Mouse (Mus musculus) R1 (cell line): Measurements from ENCODE around the gene Zfp983.
"Not testable (repeated sequence)": the region's sequence is repeated elsewhere in the genome, so short reads cannot be mapped to it uniquely, and the experiment has no call there.

Experiments
- DNase-seq: peaks from one replicate; pipeline ENCODE4 v3.0.0-alpha.2; 2018; ENCODE audit warnings: low read depth, low spot score

The Zfp983 gene

DNA sequence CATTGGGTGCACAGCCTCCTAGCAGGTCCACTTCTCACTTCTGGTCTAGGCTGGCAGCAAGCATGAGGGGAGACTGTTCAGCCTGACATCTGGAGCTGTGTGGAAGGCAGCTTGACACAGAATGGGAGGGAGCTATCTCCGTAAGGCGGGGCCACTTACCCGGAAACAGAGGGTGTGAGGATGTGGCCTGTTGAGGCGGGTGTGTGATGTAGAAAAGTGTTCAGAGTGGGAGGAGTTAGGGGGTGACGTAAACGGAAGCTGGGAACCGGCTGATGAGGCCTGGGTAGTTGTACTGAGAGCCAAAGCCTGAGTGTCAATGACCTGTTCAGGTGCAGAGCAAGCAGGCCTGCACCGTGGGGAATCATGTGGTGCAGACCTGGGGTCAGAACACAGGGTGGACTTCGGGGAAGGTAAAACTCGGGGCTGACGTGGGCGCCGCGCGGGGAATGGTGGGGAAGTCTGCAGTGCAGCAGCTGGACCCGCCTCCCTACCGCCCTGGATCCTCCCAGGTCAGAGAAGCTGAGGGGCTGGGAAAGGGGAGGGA lies at the start of gene Zfp983:
Gene Zfp983 (plus strand): TSS at position 261 of the 544 bp plus-strand sequence.
- DNase-seq = peak; percentile 96

DNA sequence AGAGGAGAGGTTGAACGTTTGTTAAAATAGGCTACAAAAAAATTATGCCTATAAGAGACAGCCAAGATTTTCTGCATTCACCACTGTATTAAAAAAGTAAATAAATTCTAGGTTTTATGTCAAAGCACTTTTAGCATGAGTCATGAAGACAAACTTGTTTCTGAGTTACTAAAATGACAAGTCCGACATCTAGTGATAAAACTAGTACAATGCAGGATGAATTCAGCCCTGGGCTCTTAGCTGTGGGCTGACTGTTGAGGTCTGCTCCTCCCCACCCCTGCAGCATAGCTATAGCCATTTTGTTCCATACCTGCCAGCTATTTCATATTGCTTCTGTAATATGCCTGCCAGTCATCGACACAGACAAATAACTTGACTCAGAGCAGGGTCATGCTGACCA lies 34.1 kb upstream of the Zfp983 start:
- DNase-seq = peak; percentile 10

- DNase-seq = peak; percentile 33
Measured at GRCm38 (mm10) chr17:21617352-21617751, 33.1 kb upstream of the Zfp983 start.

DNA sequence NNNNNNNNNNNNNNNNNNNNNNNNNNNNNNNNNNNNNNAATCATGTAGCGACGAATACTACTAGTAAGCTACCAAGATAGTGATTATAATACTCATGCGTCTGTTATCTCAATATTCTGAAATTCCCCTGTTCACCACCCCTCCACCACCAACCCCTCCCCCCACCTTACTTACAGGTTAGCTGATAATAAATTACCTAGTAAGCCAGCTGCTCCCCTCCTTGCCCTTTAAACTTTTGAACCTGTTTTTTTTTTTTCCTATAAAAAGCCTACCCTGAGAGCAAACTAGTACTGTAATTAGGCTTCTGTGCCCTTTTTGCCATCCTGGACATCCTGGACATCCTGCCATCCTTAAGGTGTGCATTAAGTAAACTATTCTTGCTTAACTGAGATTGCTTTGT lies 26.8 kb upstream of the Zfp983 start:
- no peak for DNase-seq

DNA sequence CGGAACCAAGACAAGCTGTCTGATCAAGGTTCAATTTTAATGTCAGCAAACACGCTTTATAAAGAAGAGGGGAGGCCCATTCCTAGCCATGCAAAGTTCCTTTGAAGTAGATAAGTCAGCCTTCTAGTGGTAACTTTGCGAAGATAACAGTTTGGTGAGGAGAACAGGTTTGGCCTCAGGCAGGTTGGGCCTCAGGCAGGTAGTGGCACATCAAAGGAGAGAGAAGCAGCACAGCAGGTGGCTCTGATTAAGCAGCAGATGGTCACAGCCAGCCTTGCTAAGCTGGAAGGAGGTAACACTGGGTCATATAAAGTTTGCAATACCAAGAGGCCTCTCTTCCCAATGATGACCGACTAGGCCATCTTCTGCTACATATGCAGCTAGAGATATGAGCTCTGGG lies 14.7 kb upstream of the Zfp983 start:
- not testable (repeated sequence) for DNase-seq

- no peak for DNase-seq
Measured at GRCm38 (mm10) chr17:21648791-21649190, 1.6 kb upstream of the Zfp983 start.

- no peak for DNase-seq
Measured at GRCm38 (mm10) chr17:21649936-21650335, 488 bp upstream of the Zfp983 start.

GRCm38 (mm10) chr17:21678826-21679225 lies 28.4 kb downstream of the Zfp983 start:
- DNase-seq = not testable (repeated sequence)

- peak; percentile 97 for DNase-seq
Measured at GRCm38 (mm10) chr17:21679273-21680018, 29.0 kb downstream of the Zfp983 start.

- DNase-seq = not testable (repeated sequence)
Measured at GRCm38 (mm10) chr17:21680019-21680376, 29.6 kb downstream of the Zfp983 start.

DNA sequence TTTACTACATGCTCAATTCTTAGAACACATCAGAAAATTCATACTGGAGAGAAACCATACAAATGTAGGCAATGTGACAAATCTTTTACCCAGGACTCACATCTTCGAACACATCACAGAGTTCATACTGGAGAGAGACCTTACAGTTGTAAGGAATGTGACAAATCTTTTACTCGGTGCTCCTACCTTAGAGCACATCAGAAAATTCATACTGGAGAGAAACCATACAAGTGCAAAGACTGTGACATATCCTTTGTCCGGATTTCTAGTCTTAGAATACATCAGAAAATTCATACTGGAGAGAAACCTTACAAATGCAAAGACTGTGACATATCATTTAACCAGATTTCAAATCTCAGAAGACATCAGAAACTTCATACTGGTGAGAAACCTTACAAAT lies 41.1 kb downstream of the Zfp983 start, which contains the start of gene Gm10226:
Gene Gm10226 (plus strand): TSS at position 301 of the 400 bp plus-strand sequence.
- DNase-seq = no peak

DNA sequence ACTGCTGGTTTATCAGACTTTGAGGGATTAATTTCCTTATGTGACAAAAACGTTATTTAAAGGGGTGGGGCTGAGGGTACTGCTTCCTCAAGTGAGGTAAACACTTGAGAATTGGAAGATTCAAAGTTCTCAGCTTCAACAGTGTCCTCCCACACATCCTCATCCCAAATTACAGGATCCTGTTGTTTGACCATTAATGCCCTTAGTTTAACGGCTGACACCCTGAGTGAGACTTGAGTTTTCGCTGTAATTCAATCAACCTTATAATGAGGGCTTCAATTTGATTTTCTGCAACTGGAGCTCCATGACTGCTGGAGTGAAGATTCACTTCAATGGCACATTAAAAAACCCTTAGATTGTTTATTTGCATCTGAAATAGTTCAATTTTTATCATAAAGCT lies 42.9 kb downstream of the Zfp983 start:
- DNase-seq = no peak

- no peak for DNase-seq
Measured at GRCm38 (mm10) chr17:21696073-21696472, 45.6 kb downstream of the Zfp983 start.

- no peak for DNase-seq
Measured at GRCm38 (mm10) chr17:21702281-21703240, 52.1 kb downstream of the Zfp983 start.

GRCm38 (mm10) chr17:21703414-21703813 lies 53.0 kb downstream of the Zfp983 start:
- no peak for DNase-seq

GRCm38 (mm10) chr17:21707343-21707996 lies 57.0 kb downstream of the Zfp983 start, which contains the start of gene Zfp760:
Gene Zfp760 (plus strand): TSS chr17:21707741.
- DNase-seq = peak; percentile 99

- DNase-seq = no peak
Measured at GRCm38 (mm10) chr17:21708401-21708800, 58.0 kb downstream of the Zfp983 start.
